In genomic region chr3:88186424-88186823, GRCm38 (mm10) we compare ENCODE assay signal across 20 mouse cellular contexts. TPM values are rescaled to one million over a fixed set of nuclear protein-coding genes. Genes with fewer than 3 reads are reported as not detected.
DNase-seq lines count a peak whose midpoint lies in the region; ATAC-seq and TF ChIP-seq lines count a peak whose summit lies in the region.
"Had no signal": no experiment of that assay in that cellular context is flagged by ENCODE, and none has a peak within 500 bp of the region (broad histone marks: within the 10 kb centered on the region; RNA-seq: fewer than 3 reads in every experiment).

No protein-coding gene starts in this region.

- H3K4me3 ChIP-seq in layer of hippocampus, adult 2 months: no peak overlapping the region
- H3K4me3 ChIP-seq: embryonic facial prominence, embryonic 12.5 days; hindbrain, embryonic 10.5 days; limb, embryonic 15.5 days had no signal

- H3K27ac ChIP-seq in layer of hippocampus, adult 2 months: no peak overlapping the region
- H3K27ac ChIP-seq: embryonic facial prominence, embryonic 12.5 days; hindbrain, embryonic 10.5 days; limb, embryonic 15.5 days had no signal

- TF ChIP-seq CTCF in layer of hippocampus, adult 2 months (conservative IDR thresholded peaks at IDR 0.05): peak; percentile 65

- DNase-seq in CD4-positive, CD25-positive, alpha-beta regulatory T cell, adult 2 months (ENCODE audit: low read depth, low spot score): peak; percentile 37
- DNase-seq in layer of hippocampus, adult 2 months (ENCODE audit: low spot score in 2 of 2): no peak
- no peak for DNase-seq in layer of hippocampus, adult 8-10 months (ENCODE audit: low spot score in 2 of 2)
- DNase-seq in A20 (ENCODE audit: low read depth, low spot score) (peak; percentile 41), R1 (ENCODE audit: low read depth, low spot score) (peak; percentile 49)
- DNase-seq in right cerebral cortex, postnatal 10 days (ENCODE audit: low spot score in 2 of 2): no peak
- DNase-seq in left cerebral cortex, adult 18-20 months (ENCODE audit: low spot score in 2 of 2): no peak
- DNase-seq: adrenal gland, postnatal 36 days; cerebellum, adult 2 months; heart, adult 18-20 months; kidney, postnatal 10 days; layer of hippocampus, adult 9-11 months; right cerebral cortex, adult 18-20 months; thymus, postnatal 14 days had no signal

- ATAC-seq in CD4-positive, CD25-positive, alpha-beta regulatory T cell, adult 4 months: no peak
- ATAC-seq: forebrain, embryonic 16.5 days; midbrain, embryonic 16.5 days had no signal

RNA-seq across cellular contexts. Expression of gene Mef2d, which starts 44.3 kb away (rescaled TPM):
- 10 to 100 TPM; 30.9 to 36.1 TPM for polyA plus RNA-seq in CD4-positive, CD25-positive, alpha-beta regulatory T cell, adult 4 months (2017; shearing (Covaris generic))
- total RNA-seq in layer of hippocampus, adult 2 months (2021): 100 to 1,000 TPM; 206 to 210 TPM
- total RNA-seq in layer of hippocampus, adult 8-10 months (2022): 100 to 1,000 TPM; 189 to 206 (median 196) TPM
- total RNA-seq in left cerebral cortex, adult 18-20 months (2021): 100 to 1,000 TPM; 210 to 213 TPM

Comparison
In these comparisons a context has a peak if more than half of its experiments do, and no peak if none do; other contexts are left out.
1. DNase-seq: peak in CD4-positive, CD25-positive, alpha-beta regulatory T cell, adult 2 months (single experiment), A20 (single experiment) and R1 (single experiment); none in layer of hippocampus, adult 2 months (0 of 2), layer of hippocampus, adult 8-10 months (0 of 2), right cerebral cortex, postnatal 10 days (0 of 2) and left cerebral cortex, adult 18-20 months (0 of 2).